Mouse (Mus musculus): ENCODE measurements around the gene Elmod1. TPM values are rescaled to one million over a fixed set of nuclear protein-coding genes. Genes with fewer than 3 reads are reported as not detected.

The Elmod1 gene
- polyA plus RNA-seq, 1 experiment from 2014 or later: 0.41 TPM

DNA sequence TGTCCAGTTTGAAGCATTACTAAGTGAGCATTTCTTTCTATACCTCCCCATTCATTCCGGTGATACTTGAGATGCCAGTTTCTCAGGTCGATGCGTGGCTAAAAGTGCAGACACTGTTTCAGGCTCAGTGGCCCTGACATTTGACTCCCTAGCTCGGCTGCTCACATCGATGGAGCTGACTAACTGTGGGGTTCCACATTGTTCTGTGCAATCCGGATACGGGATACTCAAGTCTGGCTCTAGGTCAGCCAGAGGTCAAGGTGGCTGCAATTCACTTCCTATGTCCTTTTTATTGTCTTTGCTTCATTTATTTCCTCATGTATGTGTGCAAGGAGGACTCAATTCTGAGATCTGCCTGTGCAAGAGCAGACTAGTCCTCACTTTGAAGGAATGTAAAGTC lies 79.3 kb downstream of the Elmod1 start:
- no peak overlapping the region for H3K4me2 ChIP-seq (replicated peaks; ENCODE audit: low read depth, low read length)
- ATAC-seq (ENCODE audit: low FRiP score, low TSS enrichment): no peak; the same call in 1 of the 2 replicates
- WGBS: 22% methylated on average over 7 of the region's 7 CpGs
- no peaks in the 10 kb centered on the region for H3K36me3 ChIP-seq (ENCODE audit: control insufficient read depth, insufficient read depth, low read length)
- no peaks in the 10 kb centered on the region for H3K27me3 ChIP-seq (ENCODE audit: control insufficient read depth, insufficient read depth, low read length)
- no peaks in the 10 kb centered on the region for H3K9me3 ChIP-seq (ENCODE audit: control insufficient read depth, low read length)
- no peak overlapping the region for H3K27ac ChIP-seq (ENCODE audit: low read depth, low read length)
- no peak overlapping the region for H3K4me3 ChIP-seq (ENCODE audit: low read length)
- H3K9ac ChIP-seq (ENCODE audit: low read depth, low read length): no peak overlapping the region
- no peaks in the 10 kb centered on the region for H3K4me1 ChIP-seq (ENCODE audit: control insufficient read depth, insufficient read depth, low read length)

DNA sequence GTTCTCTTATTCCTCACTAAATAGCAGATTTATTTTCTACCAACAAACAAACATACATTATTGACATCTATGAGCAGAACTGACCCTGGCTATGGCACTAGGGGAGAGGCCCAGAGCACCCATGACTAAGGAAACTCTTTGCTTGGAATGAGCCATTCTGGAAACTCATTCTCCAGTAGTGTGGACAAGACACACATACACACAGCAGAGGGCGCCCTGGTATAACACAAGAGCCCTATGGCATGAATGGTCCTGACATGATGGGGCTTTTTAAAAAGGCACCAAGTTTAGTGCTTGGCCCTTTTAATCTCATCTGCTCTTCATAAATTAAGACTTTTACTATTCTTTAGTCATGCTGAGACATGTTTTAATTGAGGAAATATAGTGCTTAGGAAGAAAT lies 85.0 kb downstream of the Elmod1 start:
- no peaks in the 10 kb centered on the region for H3K4me1 ChIP-seq (ENCODE audit: control insufficient read depth, insufficient read depth, low read length)
- no peak overlapping the region for H3K27ac ChIP-seq (ENCODE audit: low read depth, low read length)
- no peak overlapping the region for H3K9ac ChIP-seq (ENCODE audit: low read depth, low read length)
- H3K4me3 ChIP-seq (ENCODE audit: low read length): no peak overlapping the region
- 0% methylated on average over 1 of the region's 1 CpGs for WGBS
- no peaks in the 10 kb centered on the region for H3K36me3 ChIP-seq (ENCODE audit: control insufficient read depth, insufficient read depth, low read length)
- no peaks in the 10 kb centered on the region for H3K27me3 ChIP-seq (ENCODE audit: control insufficient read depth, insufficient read depth, low read length)
- ATAC-seq (ENCODE audit: low FRiP score, low TSS enrichment): no peak
- H3K9me3 ChIP-seq (ENCODE audit: control insufficient read depth, low read length): no peaks in the 10 kb centered on the region
- no peak overlapping the region for H3K4me2 ChIP-seq (replicated peaks; ENCODE audit: low read depth, low read length)

DNA sequence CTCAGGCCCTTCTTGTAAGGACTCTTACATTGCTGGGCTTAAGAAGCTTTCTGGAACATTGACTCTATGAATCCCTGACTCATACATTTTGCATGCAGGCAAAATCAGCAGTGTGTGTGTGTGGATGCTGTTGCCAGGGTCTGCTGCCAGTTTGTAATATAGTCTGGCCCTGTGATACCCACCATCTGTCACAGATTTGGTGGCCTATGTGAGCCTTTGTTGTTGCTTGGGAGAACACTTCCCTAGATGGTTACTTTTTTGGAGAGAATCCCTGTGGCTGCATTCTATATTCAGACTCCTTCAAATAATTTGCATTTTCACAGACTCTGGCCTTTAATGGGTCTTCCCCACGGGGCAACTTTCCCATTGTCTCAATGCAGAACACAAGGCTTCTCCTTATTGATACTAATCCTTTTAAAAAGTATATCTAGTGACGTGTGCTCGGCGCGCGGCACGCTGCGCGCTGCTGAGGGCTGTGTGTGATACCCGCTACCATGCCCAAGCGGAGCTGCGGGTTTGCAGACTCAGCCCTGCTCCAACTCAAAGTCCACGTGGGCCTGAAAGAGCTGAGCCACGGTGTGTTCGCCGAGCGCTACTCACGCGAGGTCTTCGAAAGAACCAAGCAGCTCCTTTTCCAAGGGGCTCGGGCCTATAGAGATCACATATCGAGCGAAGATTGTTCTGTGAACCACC lies 91.4 kb downstream of the Elmod1 start:
- Histone ChIP-seq H3K4me1 (ENCODE audit: control insufficient read depth, insufficient read depth, low read length) (no peaks in the 10 kb centered on the region), H3K36me3 (ENCODE audit: control insufficient read depth, insufficient read depth, low read length) (no peaks in the 10 kb centered on the region), H3K9me3 (ENCODE audit: control insufficient read depth, low read length) (no peaks in the 10 kb centered on the region), H3K4me3 (ENCODE audit: low read length) (no peak overlapping the region), H3K27ac (ENCODE audit: low read depth, low read length) (no peak overlapping the region), H3K4me2 (replicated peaks; ENCODE audit: low read depth, low read length) (no peak overlapping the region), H3K9ac (ENCODE audit: low read depth, low read length) (no peak overlapping the region), H3K27me3 (ENCODE audit: control insufficient read depth, insufficient read depth, low read length) (no peaks in the 10 kb centered on the region)
- WGBS: 95% methylated on average over 23 of the region's 23 CpGs
- ATAC-seq (ENCODE audit: low FRiP score, low TSS enrichment): no peak

DNA sequence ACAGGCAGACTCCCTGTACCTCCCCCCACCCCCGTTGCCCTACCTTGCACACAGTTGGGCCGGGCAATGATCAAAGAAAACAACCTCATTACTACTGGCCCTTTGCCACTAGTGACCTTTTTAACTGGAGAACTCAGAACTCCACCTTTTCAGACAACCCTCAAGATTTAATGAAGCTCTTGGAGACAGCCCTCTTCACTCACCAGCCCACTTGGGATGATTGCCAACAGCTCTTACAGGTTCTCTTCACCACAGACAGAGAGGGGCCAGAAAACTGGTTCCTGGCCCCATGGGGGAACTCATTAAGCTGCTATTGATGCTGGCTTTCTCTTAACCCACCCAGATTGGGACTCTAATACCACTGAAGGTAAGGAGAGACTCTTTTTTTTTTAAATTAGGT lies 97.7 kb downstream of the Elmod1 start:
- H3K9me3 ChIP-seq (ENCODE audit: control insufficient read depth, low read length): no peaks in the 10 kb centered on the region
- H3K9ac ChIP-seq (ENCODE audit: low read depth, low read length): no peak overlapping the region
- H3K36me3 ChIP-seq (ENCODE audit: control insufficient read depth, insufficient read depth, low read length): no peaks in the 10 kb centered on the region
- H3K4me1 ChIP-seq (ENCODE audit: control insufficient read depth, insufficient read depth, low read length): no peaks in the 10 kb centered on the region
- no peaks in the 10 kb centered on the region for H3K27me3 ChIP-seq (ENCODE audit: control insufficient read depth, insufficient read depth, low read length)
- no peak for ATAC-seq (ENCODE audit: low FRiP score, low TSS enrichment)
- 9% methylated on average over 2 of the region's 2 CpGs for WGBS
- H3K4me3 ChIP-seq (ENCODE audit: low read length): no peak overlapping the region
- no peak overlapping the region for H3K4me2 ChIP-seq (replicated peaks; ENCODE audit: low read depth, low read length)
- no peak overlapping the region for H3K27ac ChIP-seq (ENCODE audit: low read depth, low read length)

DNA sequence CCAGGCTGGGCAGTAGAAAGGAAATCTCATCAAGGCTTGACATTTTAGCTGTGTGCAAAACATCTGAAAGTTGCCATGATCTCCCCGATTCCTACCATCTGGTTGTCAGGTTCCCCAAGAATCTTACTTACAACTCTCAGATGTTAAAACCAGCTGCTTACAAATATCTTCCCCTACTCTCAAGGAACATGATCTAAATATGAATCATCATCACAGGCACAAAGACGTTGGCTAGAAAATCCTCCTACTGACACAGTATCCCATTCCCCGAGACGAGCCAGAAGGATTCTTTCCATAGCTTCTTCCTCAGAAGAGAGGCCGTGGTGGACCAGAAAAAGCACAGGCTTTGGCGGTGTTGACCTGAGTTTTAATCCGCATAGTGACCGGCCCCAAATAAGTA lies 101.9 kb downstream of the Elmod1 start:
- 95% methylated on average over 8 of the region's 8 CpGs for WGBS
- Histone ChIP-seq H3K9me3 (ENCODE audit: control insufficient read depth, low read length) (0 out of 2 replicates have a peak, but pooled peaks cover 3% of the 10 kb centered on the region), H3K4me3 (ENCODE audit: low read length) (no peak overlapping the region), H3K9ac (ENCODE audit: low read depth, low read length) (no peak overlapping the region), H3K4me1 (ENCODE audit: control insufficient read depth, insufficient read depth, low read length) (no peaks in the 10 kb centered on the region), H3K4me2 (replicated peaks; ENCODE audit: low read depth, low read length) (no peak overlapping the region), H3K27me3 (ENCODE audit: control insufficient read depth, insufficient read depth, low read length) (no peaks in the 10 kb centered on the region), H3K36me3 (ENCODE audit: control insufficient read depth, insufficient read depth, low read length) (no peaks in the 10 kb centered on the region), H3K27ac (ENCODE audit: low read depth, low read length) (no peak overlapping the region)
- ATAC-seq (ENCODE audit: low FRiP score, low TSS enrichment): no peak

Other genes starting within 250 kb of the Elmod1 start
- gene Slc35f2, start 203.8 kb downstream of the Elmod1 start, polyA plus RNA-seq (2014; fragmentation: Nextera tagmentation; extraction: Ambion mirVana): 7.6 and 11.2 TPM in 2 replicates
- 0.39 and 0.49 TPM in 2 replicates for gene Sln, start 125.1 kb downstream of the Elmod1 start, polyA plus RNA-seq (2014; fragmentation: Nextera tagmentation; extraction: Ambion mirVana)
- 0.19 and 0.31 TPM in 2 replicates for gene Tnfaip8l3, start 93.1 kb upstream of the Elmod1 start, polyA plus RNA-seq (2014; fragmentation: Nextera tagmentation; extraction: Ambion mirVana)